Mouse (Mus musculus) T-helper 1 cell (primary cell): ENCODE data around the gene Pir.

Source experiments
- in situ Hi-C: fragments of 300-600 bp; cut with MboI, MseI; formaldehyde crosslinking; loops from one replicate; pipeline ENCODE4 v1.15.1; 2025; ENCODE audit warnings: high pct_unique_total_duplicates

Pir gene

GRCm38 (mm10) chrX:164419955-164420354 lies 150.8 kb downstream of the Pir start:
- in situ Hi-C loops: loop anchor here (10.0 kb wide), 1 partner anchor 345 kb away; the partner anchor contains the start of gene Siah1b

GRCm38 (mm10) chrX:164420518-164420917 lies 151.3 kb downstream of the Pir start:
- in situ Hi-C loops: no loop called here
